Mouse (Mus musculus): ENCODE measurements at regions not wholly inside any gene's neighbourhood (a gene's known extent, or its start where the extent isn't known, plus 50 kb on each side); places are given as distances from the start of the nearest gene placed in this dataset.
"Not testable (repeated sequence)": the region's sequence is repeated elsewhere in the genome, so short reads cannot be mapped to it uniquely, and the experiment has no call there.

GRCm38 (mm10) chr13:72266174-72266768 is 302.7 kb upstream of the Irx1 start:
- in situ Hi-C loops (cut with MboI, MseI), result no loop called here

GRCm38 (mm10) chr13:72280343-72280742 is 316.8 kb upstream of the Irx1 start:
- in situ Hi-C loops (cut with MboI, MseI), result no loop called here

- in situ Hi-C loops (cut with MboI, MseI), result no loop called here
Measured at GRCm38 (mm10) chr13:72280871-72281270, 317.3 kb upstream of the Irx1 start.

GRCm38 (mm10) chr13:72282764-72283163 is 319.2 kb upstream of the Irx1 start:
- in situ Hi-C loops (cut with MboI, MseI), result no loop called here

- in situ Hi-C loops (cut with MboI, MseI), result no loop called here
Measured at GRCm38 (mm10) chr13:72283701-72284100, 320.2 kb upstream of the Irx1 start.

GRCm38 (mm10) chr13:72286301-72286700 is 322.8 kb upstream of the Irx1 start:
- in situ Hi-C loops (cut with MboI, MseI), result no loop called here

GRCm38 (mm10) chr13:72288381-72289092 is 325.0 kb upstream of the Irx1 start:
- in situ Hi-C loops (cut with MboI, MseI), result no loop called here

- in situ Hi-C loops (cut with MboI, MseI), result no loop called here
Measured at GRCm38 (mm10) chr13:72289093-72289501, 325.6 kb upstream of the Irx1 start.

GRCm38 (mm10) chr13:72292361-72292760 is 328.8 kb upstream of the Irx1 start:
- in situ Hi-C loops (cut with MboI, MseI), result no loop called here

GRCm38 (mm10) chr13:72293059-72293694 is 329.7 kb upstream of the Irx1 start:
- in situ Hi-C loops (cut with MboI, MseI), result no loop called here

- in situ Hi-C loops (cut with MboI, MseI), result no loop called here
Measured at GRCm38 (mm10) chr13:72298264-72298870, 330.3 kb upstream of the Irx2 start.

GRCm38 (mm10) chr13:72299660-72300059 is 329.0 kb upstream of the Irx2 start:
- in situ Hi-C loops (cut with MboI, MseI), result no loop called here

- in situ Hi-C loops (cut with MboI, MseI), result no loop called here
Measured at GRCm38 (mm10) chr13:72301114-72301513, 327.5 kb upstream of the Irx2 start.

- in situ Hi-C loops (cut with MboI, MseI), result no loop called here
Measured at GRCm38 (mm10) chr13:72301841-72302240, 326.8 kb upstream of the Irx2 start.

- in situ Hi-C loops (cut with MboI, MseI), result no loop called here
Measured at GRCm38 (mm10) chr13:72302436-72303125, 326.0 kb upstream of the Irx2 start.

GRCm38 (mm10) chr13:72303126-72303760 is 325.4 kb upstream of the Irx2 start:
- in situ Hi-C loops (cut with MboI, MseI), result no loop called here

- in situ Hi-C loops (cut with MboI, MseI), result no loop called here
Measured at GRCm38 (mm10) chr13:72324041-72324690, 304.5 kb upstream of the Irx2 start.

GRCm38 (mm10) chr13:72326201-72326600 is 302.4 kb upstream of the Irx2 start:
- in situ Hi-C loops (cut with MboI, MseI), result not testable (repeated sequence)

GRCm38 (mm10) chr13:72345647-72346133 is 282.9 kb upstream of the Irx2 start:
- in situ Hi-C loops (cut with MboI, MseI), result no loop called here

GRCm38 (mm10) chr13:72346207-72346943 is 282.2 kb upstream of the Irx2 start:
- in situ Hi-C loops (cut with MboI, MseI), result no loop called here
